Comparison of ENCODE assay signal across 21 mouse cellular contexts in the genomic region with DNA sequence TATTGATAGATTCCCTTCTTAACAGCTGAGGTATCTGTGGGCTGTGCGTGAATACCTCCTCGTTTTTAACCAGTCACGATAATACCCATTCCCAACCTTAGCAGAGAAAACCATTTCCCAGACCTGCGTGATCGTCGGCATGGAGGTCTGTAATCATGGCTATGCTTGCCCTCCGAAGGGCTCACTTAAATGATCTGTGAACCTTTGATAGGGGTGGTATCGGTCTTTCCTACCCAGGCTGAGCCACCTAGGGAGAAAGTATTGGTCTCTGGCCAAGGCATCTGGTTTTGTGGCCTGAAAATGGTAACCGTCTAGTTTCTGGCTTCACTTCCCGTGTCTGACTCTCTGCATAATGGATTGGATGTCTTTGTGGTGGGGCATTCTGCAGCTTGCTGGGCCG. TPM values are rescaled to one million over a fixed set of nuclear protein-coding genes. Genes with fewer than 3 reads are reported as not detected.
A peak's percentile ranks its signal among the peaks of the same experiment; 100 is the strongest.
DNase-seq lines count a peak whose midpoint lies in the region; ATAC-seq and TF ChIP-seq lines count a peak whose summit lies in the region.
"Had no signal": no experiment of that assay in that cellular context is flagged by ENCODE, and none has a peak within 500 bp of the region (broad histone marks: within the 10 kb centered on the region; RNA-seq: fewer than 3 reads in every experiment).

No protein-coding gene starts in this region.

- 78% methylated on average over 11 of the region's 11 CpGs for whole genome bisulfite sequencing in embryonic facial prominence, embryonic 14.5 days
- WGBS in embryonic facial prominence, embryonic 10.5 days: 92% methylated on average over 11 of the region's 11 CpGs

- no peaks in the 10 kb centered on the region for H3K27me3 ChIP-seq in embryonic facial prominence, embryonic 14.5 days (replicated peaks; ENCODE audit: control insufficient read depth, insufficient read depth, low read length)
- no peaks in the 10 kb centered on the region for H3K27me3 ChIP-seq in embryonic facial prominence, embryonic 10.5 days (replicated peaks; ENCODE audit: low read depth, poor library complexity, severe bottlenecking)
- H3K27me3 ChIP-seq: embryonic facial prominence, embryonic 13.5 days; forebrain, embryonic 12.5 days; forebrain, embryonic 15.5 days; hindbrain, embryonic 13.5 days; Patski had no signal

- H3K9me3 ChIP-seq in embryonic facial prominence, embryonic 14.5 days (ENCODE audit: control insufficient read depth, low read length): peaks cover 19% of the 10 kb centered on the region
- peaks cover 18% of the 10 kb centered on the region for H3K9me3 ChIP-seq in embryonic facial prominence, embryonic 10.5 days

- H3K4me2 ChIP-seq in embryonic facial prominence, embryonic 14.5 days (ENCODE audit: low read depth, low read length): no peak overlapping the region
- H3K4me2 ChIP-seq: embryonic facial prominence, embryonic 13.5 days; forebrain, embryonic 12.5 days; forebrain, embryonic 15.5 days; heart, embryonic 11.5 days; hindbrain, embryonic 13.5 days had no signal

- no peak for TF ChIP-seq CTCF in layer of hippocampus, adult 2 months (conservative IDR thresholded peaks at IDR 0.05)

- H3K36me3 ChIP-seq in embryonic facial prominence, embryonic 14.5 days (ENCODE audit: control insufficient read depth, insufficient read depth, low read length): no peaks in the 10 kb centered on the region
- H3K36me3 ChIP-seq in embryonic facial prominence, embryonic 10.5 days (replicated peaks): no peaks in the 10 kb centered on the region
- H3K36me3 ChIP-seq: embryonic facial prominence, embryonic 13.5 days; forebrain, embryonic 12.5 days; forebrain, embryonic 15.5 days; hindbrain, embryonic 10.5 days; hindbrain, embryonic 13.5 days had no signal

- H3K27ac ChIP-seq in embryonic facial prominence, embryonic 14.5 days (replicated peaks; ENCODE audit: low read depth, low read length): no peak overlapping the region
- H3K27ac ChIP-seq in embryonic facial prominence, embryonic 10.5 days (replicated peaks): no peak overlapping the region
- no peak overlapping the region for H3K27ac ChIP-seq in layer of hippocampus, adult 2 months
- H3K27ac ChIP-seq: embryonic facial prominence, embryonic 13.5 days; forebrain, embryonic 12.5 days; forebrain, embryonic 15.5 days; heart, adult 2 months; hindbrain, embryonic 10.5 days; hindbrain, embryonic 13.5 days had no signal

- H3K4me3 ChIP-seq in embryonic facial prominence, embryonic 14.5 days (ENCODE audit: low read depth, low read length): no peak overlapping the region
- no peak overlapping the region for H3K4me3 ChIP-seq in embryonic facial prominence, embryonic 10.5 days
- no peak overlapping the region for H3K4me3 ChIP-seq in layer of hippocampus, adult 2 months
- H3K4me3 ChIP-seq: embryonic facial prominence, embryonic 13.5 days; forebrain, embryonic 12.5 days; forebrain, embryonic 15.5 days; heart, adult 2 months; hindbrain, embryonic 10.5 days; hindbrain, embryonic 13.5 days had no signal

- 0 out of 2 replicates have a peak, but pooled peaks have one; percentile 18 for ATAC-seq in embryonic facial prominence, embryonic 14.5 days (ENCODE audit: low read depth)
- peak; percentile 31; the same call in 1 of the 2 replicates for ATAC-seq in erythroblast, adult 5-6 weeks (replicated peaks; ENCODE audit: low FRiP score, poor library complexity, severe bottlenecking)
- peak; percentile 34 to 49; a peak in 3 of 4 replicates for ATAC-seq in hematopoietic stem cell, adult 5-6 weeks (replicated peaks in 1 of 2; ENCODE audit: insufficient read depth in 1 of 2, low FRiP score in 2 of 2, low TSS enrichment in 1 of 2, low read depth in 1 of 2, poor library complexity in 2 of 2, severe bottlenecking in 2 of 2)
- ATAC-seq: forebrain, embryonic 15.5 days; Patski had no signal

- DNase-seq in embryonic facial prominence, embryonic 14.5 days (ENCODE audit: low spot score): no peak
- no peak for DNase-seq in embryonic facial prominence, embryonic 10.5 days (ENCODE audit: low spot score)
- DNase-seq in urinary bladder, postnatal 10 days (ENCODE audit: low spot score): no peak
- no peak for DNase-seq in heart, adult 8-10 months (ENCODE audit: low spot score)
- DNase-seq in layer of hippocampus, adult 2 months (ENCODE audit: low spot score in 2 of 2): no peak
- DNase-seq: adrenal gland, postnatal 10 days; adrenal gland, postnatal 36 days; cerebellum, adult 18-20 months; cerebellum, adult 9-10 months; cerebellum, postnatal 14 days; gastrocnemius, postnatal 25 days; heart, adult 2 months had no signal

- no peaks in the 10 kb centered on the region for H3K4me1 ChIP-seq in embryonic facial prominence, embryonic 14.5 days (ENCODE audit: control insufficient read depth, insufficient read depth, low read length)
- no peaks in the 10 kb centered on the region for H3K4me1 ChIP-seq in embryonic facial prominence, embryonic 10.5 days
- H3K4me1 ChIP-seq: forebrain, embryonic 12.5 days; forebrain, embryonic 15.5 days; hindbrain, embryonic 10.5 days; hindbrain, embryonic 13.5 days had no signal

- H3K9ac ChIP-seq in embryonic facial prominence, embryonic 14.5 days (ENCODE audit: low read depth, low read length): no peak overlapping the region
- H3K9ac ChIP-seq: embryonic facial prominence, embryonic 13.5 days; forebrain, embryonic 12.5 days; forebrain, embryonic 15.5 days; hindbrain, embryonic 13.5 days had no signal

RNA-seq across cellular contexts. Expression of a gene that starts 32.6 kb away (rescaled TPM):
- 10.6 and 10.7 TPM in 2 replicates for polyA plus RNA-seq in embryonic facial prominence, embryonic 14.5 days (2014; fragmentation: Nextera tagmentation; extraction: Ambion mirVana)
- 4.5 and 5.4 TPM in 2 replicates for polyA plus RNA-seq in embryonic facial prominence, embryonic 10.5 days (2016; fragmentation: Nextera tagmentation; extraction: Ambion mirVana)
- total RNA-seq in erythroblast, adult 5-6 weeks (2015; ENCODE audit: low replicate concordance): 21.3 and 34.7 TPM in 2 replicates
- total RNA-seq in erythroblast, adult 5-6 weeks (2017; ENCODE audit: low replicate concordance): 19.5 and 25.1 TPM in 2 replicates
- total RNA-seq in hematopoietic stem cell, adult 5-6 weeks (2017): 98.4 and 98.7 TPM in 2 replicates
- total RNA-seq in heart, adult 8-10 months (2022): 10 to 100 TPM; 41.8 to 60.9 (median 50.3) TPM
- 10 to 100 TPM; 53.0 to 60.4 TPM for total RNA-seq in layer of hippocampus, adult 2 months (2021)
